Mouse (Mus musculus) mouse embryonic stem cell (cell line): ENCODE results near the gene Coq9.

Experiments used
- in situ Hi-C, 2 experiments: fragments of 300-500 bp; cut with MboI; formaldehyde crosslinking; loops; 1 replicate in 1 of 2; 3 replicates in 1 of 2; pipeline ENCODE4 v1.14.3; 2019 to 2020; ENCODE audit warnings: low sequenced_read_pairs in 2 of 2, low pct_unique_long_range_greater_than_20kb in 1 of 2, mixed read lengths in 1 of 2; ENCODE audit not compliant: unreplicated experiment in 1 of 2

Coq9 gene

DNA sequence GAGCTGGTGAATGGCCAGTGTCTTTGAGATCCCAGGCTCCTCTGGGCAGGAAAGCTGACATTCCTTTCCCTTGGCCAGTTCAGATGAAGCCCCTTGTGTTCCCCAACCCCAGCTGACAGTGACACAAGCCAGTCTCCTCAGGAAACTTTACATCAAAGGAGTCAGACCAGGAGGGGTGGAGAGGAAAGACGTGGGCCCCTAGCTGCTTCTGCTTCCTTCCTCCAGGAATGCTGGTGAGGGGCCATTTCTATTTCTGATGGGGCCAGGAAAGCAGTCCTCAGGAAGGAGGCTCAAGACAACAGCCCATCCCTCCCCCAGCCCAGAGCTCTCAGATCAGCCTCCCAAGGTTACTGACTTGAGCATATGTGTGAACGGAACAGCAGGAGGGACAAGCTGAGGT lies 54.8 kb downstream of the Coq9 start:
- in situ Hi-C loops = no loop called here

DNA sequence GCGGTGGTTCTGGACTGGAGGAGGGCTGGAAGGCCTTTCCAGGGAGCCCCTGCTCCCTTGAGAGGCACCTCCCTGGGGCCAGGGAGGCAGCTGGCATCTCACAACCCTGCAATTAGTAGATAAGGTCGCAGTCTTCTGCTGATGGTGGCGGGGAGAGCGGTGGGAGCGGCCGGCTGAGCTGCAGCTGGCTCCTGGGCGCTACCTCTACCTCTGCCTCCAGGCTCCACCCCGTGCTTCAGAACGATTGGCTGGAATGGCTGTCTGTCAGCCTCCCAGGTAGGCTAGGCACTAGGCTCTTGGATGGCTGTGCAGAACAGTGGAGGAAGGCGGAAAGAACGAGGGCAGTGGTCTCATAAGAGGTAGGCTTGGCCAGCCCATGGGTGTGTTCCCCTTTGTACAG lies 61.1 kb downstream of the Coq9 start:
- in situ Hi-C loops = no loop called here

DNA sequence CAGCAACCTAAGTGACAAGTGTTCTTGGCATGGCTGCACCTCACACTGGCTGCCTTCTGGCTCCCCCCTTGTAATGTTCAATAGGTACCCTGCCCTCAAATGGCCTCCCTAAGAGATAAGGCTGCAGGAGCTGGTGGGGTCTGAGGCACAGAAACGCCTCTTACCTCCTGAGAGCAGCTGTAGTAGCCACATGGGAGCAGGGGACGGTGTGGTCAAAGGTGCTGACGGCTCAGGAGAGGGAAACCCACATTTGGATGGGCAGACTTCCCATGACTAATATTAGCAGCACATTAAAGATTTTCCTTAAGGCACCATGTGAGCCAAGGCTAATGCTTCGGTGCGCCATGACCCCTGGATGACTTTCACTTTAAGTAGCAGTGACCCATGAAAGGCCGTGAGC lies 62.5 kb downstream of the Coq9 start:
- in situ Hi-C loops = loop anchor here in 1 of 2 experiments (10.0 kb wide), 1 partner anchor 186 kb away; no protein-coding TSS in a partner anchor

DNA sequence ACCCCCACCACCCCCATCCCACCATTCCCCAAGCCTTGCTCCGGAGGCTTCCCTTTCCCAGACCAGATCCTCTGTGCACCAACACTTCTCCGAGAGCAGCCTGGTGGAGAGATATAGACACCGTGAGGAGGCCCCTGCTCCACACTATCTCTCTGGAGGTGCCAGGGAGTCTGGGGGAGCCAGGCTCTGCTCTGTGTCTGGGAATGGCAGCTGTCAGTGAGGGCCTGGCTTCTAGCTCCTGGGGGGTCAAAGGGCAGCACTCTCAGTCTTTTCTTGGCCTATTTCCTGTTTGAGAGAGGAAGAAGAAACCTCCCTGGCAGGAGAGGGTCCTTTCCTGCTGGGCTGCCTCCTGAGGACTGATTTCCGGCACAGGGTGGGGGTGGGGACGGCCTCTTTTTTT lies 62.9 kb downstream of the Coq9 start:
- in situ Hi-C loops = loop anchor here in 1 of 2 experiments (10.0 kb wide), 1 partner anchor 186 kb away; no protein-coding TSS in a partner anchor

DNA sequence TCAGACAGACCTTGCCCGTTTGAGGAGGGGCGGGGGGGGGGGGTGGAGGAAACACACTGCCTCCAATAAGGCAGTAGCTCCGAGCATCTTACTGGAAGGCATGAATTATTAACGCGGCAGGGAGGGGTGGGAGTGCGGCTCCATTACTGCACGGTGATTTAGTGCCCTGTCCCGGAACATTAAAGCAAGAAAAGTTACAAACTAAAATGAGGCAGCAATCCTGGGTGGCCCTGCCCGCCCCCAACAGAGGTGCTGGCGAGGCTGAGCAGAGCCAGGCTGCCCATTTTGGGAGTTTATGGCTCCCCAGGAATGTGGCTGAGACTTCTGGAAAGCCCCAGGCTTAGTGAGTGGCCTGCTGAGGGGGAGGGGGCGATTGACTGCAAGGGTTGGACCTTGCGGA lies 65.6 kb downstream of the Coq9 start:
- in situ Hi-C loops = loop anchor here in 1 of 2 experiments (10.0 kb wide), 1 partner anchor 189 kb away; no protein-coding TSS in a partner anchor
